Mouse (Mus musculus) embryonic facial prominence, embryonic 10.5 days (tissue): ENCODE measurements around the gene Gdpgp1. TPM values are rescaled to one million over a fixed set of nuclear protein-coding genes. Genes with fewer than 3 reads are reported as not detected.

Experiments used
- DNase-seq: peaks from one replicate; pipeline ENCODE4 v3.0.0-alpha.2; 2017; ENCODE audit warnings: low spot score
- H3K27ac ChIP-seq: fragments of 300-500 bp; sonication (generic); replicated peaks from 2 replicates; pipeline ENCODE4 v1.5.1; 2016; ENCODE audit warnings: mild to moderate bottlenecking
- H3K27me3 ChIP-seq: fragments of 300-500 bp; sonication (generic); replicated peaks from 2 replicates; pipeline ENCODE4 v1.6.1; 2016; ENCODE audit warnings: low read depth, mild to moderate bottlenecking; ENCODE audit not compliant: poor library complexity, severe bottlenecking
- H3K36me3 ChIP-seq: fragments of 300-500 bp; sonication (generic); replicated peaks from 2 replicates; pipeline ENCODE4 v1.6.1; 2016; ENCODE audit warnings: mild to moderate bottlenecking, moderate library complexity
- H3K4me1 ChIP-seq: fragments of 300-500 bp; sonication (generic); 2 replicates; pipeline ENCODE4 v1.6.1; 2016
- H3K4me3 ChIP-seq: fragments of 300-500 bp; sonication (generic); 2 replicates; pipeline ENCODE4 v1.5.1; 2016; ENCODE audit warnings: mild to moderate bottlenecking, moderate library complexity
- H3K9me3 ChIP-seq: fragments of 300-500 bp; sonication (generic); 2 replicates; pipeline ENCODE4 v1.6.1; 2016; ENCODE audit warnings: mild to moderate bottlenecking
- WGBS: fragments of 180-500 bp; shearing (Covaris S2); methylation state at CpG from one replicate; pipeline ENCODE4 v1.1.7; 2016; 5-methylcytosine and 5-hydroxymethylcytosine counted together
- polyA plus RNA-seq: library from polyadenylated mRNA; unstranded; fragments of >200 nt; fragmentation: Nextera tagmentation; extraction: Ambion mirVana; gene quantifications from 2 replicates; pipeline ENCODE4 v1.2.1, GENCODE M21; 2016

Gene Gdpgp1
- polyA plus RNA-seq, 1 experiment from 2014 or later = 6.6 TPM

GRCm38 (mm10) chr7:80214459-80214858 is 18.2 kb upstream of the Gdpgp1 start:
- WGBS = 76% methylated on average over 8 of the region's 8 CpGs
- H3K27me3 ChIP-seq = no peaks in the 10 kb centered on the region
- H3K4me3 ChIP-seq = no peak overlapping the region
- DNase-seq = no peak
- H3K27ac ChIP-seq = peak overlapping the region; percentile 86
- H3K4me1 ChIP-seq = peaks cover 20% of the 10 kb centered on the region
- H3K36me3 ChIP-seq = peaks cover 69% of the 10 kb centered on the region
- H3K9me3 ChIP-seq = no peaks in the 10 kb centered on the region

GRCm38 (mm10) chr7:80215398-80215797 is 17.3 kb upstream of the Gdpgp1 start:
- 21% methylated on average over 4 of the region's 4 CpGs for WGBS
- H3K4me3 ChIP-seq = no peak overlapping the region
- no peaks in the 10 kb centered on the region for H3K9me3 ChIP-seq
- peaks cover 13% of the 10 kb centered on the region for H3K4me1 ChIP-seq
- no peaks in the 10 kb centered on the region for H3K27me3 ChIP-seq
- peak; percentile 85 for DNase-seq
- peaks cover 78% of the 10 kb centered on the region for H3K36me3 ChIP-seq
- peak overlapping the region; percentile 86 for H3K27ac ChIP-seq

- no peaks in the 10 kb centered on the region for H3K9me3 ChIP-seq
- peaks cover 13% of the 10 kb centered on the region for H3K4me1 ChIP-seq
- peaks cover 90% of the 10 kb centered on the region for H3K36me3 ChIP-seq
- no peak overlapping the region for H3K27ac ChIP-seq
- WGBS = 78% methylated on average over 8 of the region's 8 CpGs
- no peaks in the 10 kb centered on the region for H3K27me3 ChIP-seq
- H3K4me3 ChIP-seq = no peak overlapping the region
- no peak for DNase-seq
These were observed 16.1 kb upstream of the Gdpgp1 start for GRCm38 (mm10) chr7:80216566-80216965.

- no peaks in the 10 kb centered on the region for H3K27me3 ChIP-seq
- no peaks in the 10 kb centered on the region for H3K9me3 ChIP-seq
- peaks cover 13% of the 10 kb centered on the region for H3K4me1 ChIP-seq
- H3K36me3 ChIP-seq = peaks cover 95% of the 10 kb centered on the region
- no peak for DNase-seq
- H3K27ac ChIP-seq = no peak overlapping the region
- 90% methylated on average over 9 of the region's 9 CpGs for WGBS
- no peak overlapping the region for H3K4me3 ChIP-seq
These were observed 14.0 kb upstream of the Gdpgp1 start for GRCm38 (mm10) chr7:80218666-80219065.

- H3K27ac ChIP-seq = no peak overlapping the region
- peaks cover 5% of the 10 kb centered on the region for H3K4me1 ChIP-seq
- no peaks in the 10 kb centered on the region for H3K9me3 ChIP-seq
- no peak overlapping the region for H3K4me3 ChIP-seq
- no peaks in the 10 kb centered on the region for H3K27me3 ChIP-seq
- H3K36me3 ChIP-seq = peaks cover 95% of the 10 kb centered on the region
- no peak for DNase-seq
- WGBS = 94% methylated on average over 9 of the region's 9 CpGs
These were observed 12.3 kb upstream of the Gdpgp1 start for GRCm38 (mm10) chr7:80220237-80220797.

- no peak for DNase-seq
- H3K9me3 ChIP-seq = no peaks in the 10 kb centered on the region
- peaks cover 92% of the 10 kb centered on the region for H3K36me3 ChIP-seq
- no peaks in the 10 kb centered on the region for H3K27me3 ChIP-seq
- 90% methylated on average over 4 of the region's 4 CpGs for WGBS
- H3K4me3 ChIP-seq = no peak overlapping the region
- no peaks in the 10 kb centered on the region for H3K4me1 ChIP-seq
- H3K27ac ChIP-seq = no peak overlapping the region
These were observed 11.4 kb upstream of the Gdpgp1 start for GRCm38 (mm10) chr7:80221179-80221750.

- H3K27me3 ChIP-seq = peaks cover 15% of the 10 kb centered on the region
- no peak for DNase-seq
- H3K9me3 ChIP-seq = no peaks in the 10 kb centered on the region
- no peak overlapping the region for H3K27ac ChIP-seq
- H3K36me3 ChIP-seq = peaks cover 59% of the 10 kb centered on the region
- peaks cover 20% of the 10 kb centered on the region for H3K4me1 ChIP-seq
- H3K4me3 ChIP-seq = no peak overlapping the region
- 93% methylated on average over 4 of the region's 4 CpGs for WGBS
These were observed 5.6 kb upstream of the Gdpgp1 start for GRCm38 (mm10) chr7:80227065-80227464.

GRCm38 (mm10) chr7:80230196-80230595 is 2.5 kb upstream of the Gdpgp1 start:
- Histone ChIP-seq H3K27ac (no peak overlapping the region), H3K4me3 (no peak overlapping the region), H3K9me3 (no peaks in the 10 kb centered on the region), H3K27me3 (peaks cover 15% of the 10 kb centered on the region), H3K36me3 (peaks cover 31% of the 10 kb centered on the region), H3K4me1 (peaks cover 34% of the 10 kb centered on the region)
- DNase-seq = no peak
- WGBS = 76% methylated on average over 6 of the region's 6 CpGs

GRCm38 (mm10) chr7:80231971-80232488 is 635 bp upstream of the Gdpgp1 start:
- no peak for DNase-seq
- Histone ChIP-seq H3K9me3 (no peaks in the 10 kb centered on the region), H3K4me3 (peak overlapping the region; percentile 76), H3K36me3 (peaks cover 16% of the 10 kb centered on the region), H3K4me1 (peaks cover 34% of the 10 kb centered on the region), H3K27me3 (peaks cover 15% of the 10 kb centered on the region), H3K27ac (peak overlapping the region; percentile 82)
- WGBS = under 1% methylated on average over 29 of the region's 29 CpGs

- no peak for DNase-seq
- H3K27ac ChIP-seq = no peak overlapping the region
- peaks cover 15% of the 10 kb centered on the region for H3K27me3 ChIP-seq
- WGBS = 84% methylated on average over 9 of the region's 9 CpGs
- peaks cover 12% of the 10 kb centered on the region for H3K36me3 ChIP-seq
- H3K4me1 ChIP-seq = peaks cover 34% of the 10 kb centered on the region
- H3K9me3 ChIP-seq = no peaks in the 10 kb centered on the region
- H3K4me3 ChIP-seq = peak overlapping the region; percentile 76
These were observed 1.1 kb downstream of the Gdpgp1 start for GRCm38 (mm10) chr7:80233799-80234198.

GRCm38 (mm10) chr7:80238542-80238941 is 5.9 kb downstream of the Gdpgp1 start:
- H3K4me1 ChIP-seq = peaks cover 5% of the 10 kb centered on the region
- no peaks in the 10 kb centered on the region for H3K27me3 ChIP-seq
- peaks cover 39% of the 10 kb centered on the region for H3K36me3 ChIP-seq
- DNase-seq = no peak
- H3K4me3 ChIP-seq = no peak overlapping the region
- no peak overlapping the region for H3K27ac ChIP-seq
- WGBS = 89% methylated on average over 10 of the region's 10 CpGs
- no peaks in the 10 kb centered on the region for H3K9me3 ChIP-seq

GRCm38 (mm10) chr7:80241661-80242060 is 9.0 kb downstream of the Gdpgp1 start:
- 85% methylated on average over 4 of the region's 4 CpGs for WGBS
- no peak for DNase-seq
- no peak overlapping the region for H3K27ac ChIP-seq

GRCm38 (mm10) chr7:80244851-80245250 is 12.2 kb downstream of the Gdpgp1 start:
- H3K27me3 ChIP-seq = no peaks in the 10 kb centered on the region
- no peak overlapping the region for H3K4me3 ChIP-seq
- DNase-seq = no peak
- 90% methylated on average over 4 of the region's 4 CpGs for WGBS
- H3K36me3 ChIP-seq = peaks cover 17% of the 10 kb centered on the region
- peaks cover 10% of the 10 kb centered on the region for H3K4me1 ChIP-seq
- H3K9me3 ChIP-seq = no peaks in the 10 kb centered on the region
- no peak overlapping the region for H3K27ac ChIP-seq

More at GRCm38 (mm10) chr7:80241661-80242060, 9.0 kb downstream of the Gdpgp1 start:
- no peaks in the 10 kb centered on the region for H3K27me3 ChIP-seq
- H3K36me3 ChIP-seq = peaks cover 39% of the 10 kb centered on the region
- H3K4me1 ChIP-seq = peaks cover 10% of the 10 kb centered on the region
- no peak overlapping the region for H3K4me3 ChIP-seq
- H3K9me3 ChIP-seq = no peaks in the 10 kb centered on the region
